In genomic region chr6:114267979-114268378, GRCm38 (mm10) we compare ENCODE assay signal across 19 mouse cellular contexts. TPM values are rescaled to one million over a fixed set of nuclear protein-coding genes. Genes with fewer than 3 reads are reported as not detected.
"Had no signal": no experiment of that assay in that cellular context is flagged by ENCODE, and none has a peak within 500 bp of the region (broad histone marks: within the 10 kb centered on the region; RNA-seq: fewer than 3 reads in every experiment).

No protein-coding gene starts in this region.

- H3K4me2 ChIP-seq: neural tube, embryonic 12.5 days; neural tube, embryonic 13.5 days; neural tube, embryonic 15.5 days; stomach, embryonic 15.5 days had no signal

- H3K9ac ChIP-seq: neural tube, embryonic 12.5 days; neural tube, embryonic 13.5 days; neural tube, embryonic 15.5 days; stomach, embryonic 15.5 days had no signal

- H3K27me3 ChIP-seq: neural tube, embryonic 12.5 days; neural tube, embryonic 15.5 days; stomach, embryonic 15.5 days had no signal

- H3K36me3 ChIP-seq: neural tube, embryonic 12.5 days; neural tube, embryonic 13.5 days; neural tube, embryonic 15.5 days; stomach, embryonic 15.5 days had no signal

- H3K4me3 ChIP-seq: neural tube, embryonic 12.5 days; neural tube, embryonic 13.5 days; neural tube, embryonic 15.5 days; stomach, embryonic 15.5 days had no signal

- H3K4me1 ChIP-seq: stomach, embryonic 15.5 days had no signal

- H3K27ac ChIP-seq: neural tube, embryonic 12.5 days; neural tube, embryonic 13.5 days; neural tube, embryonic 15.5 days; stomach, embryonic 15.5 days; stomach, postnatal 0 days had no signal

- H3K9me3 ChIP-seq: neural tube, embryonic 12.5 days; neural tube, embryonic 13.5 days; neural tube, embryonic 15.5 days; stomach, embryonic 15.5 days had no signal

- DNase-seq: right cerebral cortex, adult 18-20 months; right cerebral cortex, postnatal 14 days; right cerebral cortex, postnatal 25 days; right cerebral cortex, postnatal 4 days; spleen, adult 18-20 months; thymus, adult 18-20 months; thymus, adult 2 months; thymus, postnatal 14 days; thymus, postnatal 25 days; thymus, postnatal 36 days; thymus, postnatal 4 days had no signal

RNA-seq across cellular contexts. Expression of gene Slc6a1, which starts 14.5 kb away (rescaled TPM):
- total RNA-seq: neutrophil, adult 5-6 weeks had no signal
- polyA plus RNA-seq: stomach, embryonic 14.5 days; stomach, embryonic 16.5 days; stomach, postnatal 0 days had no signal
